Mouse (Mus musculus): ENCODE results near the gene Arhgap9.

The Arhgap9 gene

DNA sequence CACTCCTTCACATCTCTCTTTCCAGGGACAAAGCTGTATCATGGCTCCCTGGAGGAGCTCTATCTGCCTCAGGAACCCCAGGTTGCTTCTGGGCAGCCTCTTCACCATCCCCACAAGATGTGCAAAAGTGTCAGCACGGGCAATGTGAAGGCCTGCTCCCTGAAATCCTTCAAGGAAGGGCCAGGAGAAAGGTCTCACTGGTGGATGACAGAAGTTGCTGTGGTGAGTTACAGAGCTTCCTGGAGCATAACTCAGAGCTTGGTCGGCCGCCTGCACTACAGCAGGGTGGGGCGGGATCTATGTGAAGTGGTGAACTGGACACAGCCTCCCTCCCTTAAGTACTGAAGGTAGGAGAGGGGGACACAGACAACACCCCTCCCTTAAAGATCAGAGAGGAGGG is 905 bp downstream of the Arhgap9 start:
- DNase-seq (ENCODE audit: low spot score in 2 of 2), result no peak

DNA sequence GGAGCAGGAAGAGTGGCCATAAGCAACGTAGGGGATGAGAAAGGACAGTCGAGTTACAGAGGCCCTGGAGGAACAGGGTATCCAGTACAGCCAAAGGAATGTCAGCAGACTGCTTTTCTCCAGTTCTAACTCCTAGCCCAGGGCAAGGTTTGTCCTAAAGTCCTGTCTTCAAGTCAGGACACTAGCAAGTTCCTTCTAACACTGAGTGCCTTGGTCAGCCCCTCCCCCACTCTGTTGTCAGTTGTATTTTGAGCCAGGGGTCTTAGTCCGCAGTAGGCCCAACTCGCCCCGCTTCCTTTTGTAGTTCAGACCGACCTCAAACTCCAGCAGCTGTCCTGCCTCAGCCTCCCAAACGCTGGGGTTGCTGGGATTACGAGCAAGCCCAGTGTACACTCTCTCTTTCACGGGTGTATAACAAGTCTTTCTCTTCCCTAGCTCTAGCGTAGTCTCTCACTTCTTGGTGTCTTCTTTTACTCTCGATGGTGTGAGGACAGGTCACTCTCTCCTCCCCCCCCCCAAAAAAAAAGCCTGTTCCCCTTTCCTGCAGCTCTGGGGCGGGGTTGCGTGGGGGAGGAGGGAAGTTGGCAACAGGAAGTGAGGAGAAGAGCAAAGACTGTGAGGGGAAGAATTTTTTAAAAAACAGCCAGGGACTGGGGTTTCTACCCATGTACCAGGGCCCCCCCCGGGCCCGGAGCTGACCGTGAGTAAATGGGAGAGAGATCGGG is 1.5 kb downstream of the Arhgap9 start:
- DNase-seq (ENCODE audit: low spot score in 2 of 2), result no peak

DNA sequence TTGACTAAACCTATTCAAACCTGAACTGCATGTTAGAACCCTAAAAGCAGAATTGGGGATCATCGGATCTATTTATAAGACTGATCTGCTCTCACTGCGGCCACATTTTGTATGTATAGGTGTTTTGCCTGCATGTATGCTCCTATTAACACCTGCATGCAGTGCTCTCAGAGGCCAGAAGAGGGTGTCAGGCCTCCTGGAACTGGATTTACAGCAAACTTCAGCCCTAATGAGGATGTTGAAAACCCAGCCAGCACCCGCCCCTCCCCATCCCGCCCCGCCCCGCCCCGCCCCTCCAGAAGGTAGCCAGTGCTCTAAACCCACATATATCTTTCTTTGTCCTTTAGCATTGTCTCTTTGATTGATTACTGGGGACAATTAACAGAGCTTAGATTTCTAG is 2.7 kb downstream of the Arhgap9 start:
- no peak for DNase-seq (ENCODE audit: low spot score in 2 of 2)

DNA sequence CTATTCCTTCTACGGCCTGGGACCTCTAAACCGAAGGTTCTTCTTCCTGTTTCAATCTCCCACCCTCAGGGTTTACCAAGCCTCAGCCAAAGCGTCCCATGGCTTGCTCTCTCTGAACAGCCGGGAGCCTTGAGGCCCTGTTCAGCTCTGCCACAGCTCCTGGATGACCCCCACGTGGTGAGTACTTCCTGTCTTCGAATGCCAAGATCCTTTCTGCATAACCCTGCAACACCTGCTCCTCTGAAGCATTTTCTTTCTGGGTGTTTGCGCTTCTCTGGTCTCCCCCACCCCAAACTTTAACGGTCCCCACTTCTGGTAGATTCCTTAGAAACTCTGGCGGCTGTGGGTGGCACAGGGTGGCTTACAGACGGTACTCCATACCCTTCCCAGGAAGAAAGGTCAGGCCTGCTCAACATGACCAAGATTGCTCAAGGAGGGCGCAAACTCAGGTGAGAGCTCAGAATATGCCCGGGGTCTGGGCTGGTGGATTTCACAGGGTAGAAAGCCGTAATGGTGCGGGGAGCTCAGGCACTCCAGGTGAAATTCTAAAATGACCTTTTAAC is 3.8 kb downstream of the Arhgap9 start:
- DNase-seq (ENCODE audit: low spot score in 2 of 2), result no peak

DNA sequence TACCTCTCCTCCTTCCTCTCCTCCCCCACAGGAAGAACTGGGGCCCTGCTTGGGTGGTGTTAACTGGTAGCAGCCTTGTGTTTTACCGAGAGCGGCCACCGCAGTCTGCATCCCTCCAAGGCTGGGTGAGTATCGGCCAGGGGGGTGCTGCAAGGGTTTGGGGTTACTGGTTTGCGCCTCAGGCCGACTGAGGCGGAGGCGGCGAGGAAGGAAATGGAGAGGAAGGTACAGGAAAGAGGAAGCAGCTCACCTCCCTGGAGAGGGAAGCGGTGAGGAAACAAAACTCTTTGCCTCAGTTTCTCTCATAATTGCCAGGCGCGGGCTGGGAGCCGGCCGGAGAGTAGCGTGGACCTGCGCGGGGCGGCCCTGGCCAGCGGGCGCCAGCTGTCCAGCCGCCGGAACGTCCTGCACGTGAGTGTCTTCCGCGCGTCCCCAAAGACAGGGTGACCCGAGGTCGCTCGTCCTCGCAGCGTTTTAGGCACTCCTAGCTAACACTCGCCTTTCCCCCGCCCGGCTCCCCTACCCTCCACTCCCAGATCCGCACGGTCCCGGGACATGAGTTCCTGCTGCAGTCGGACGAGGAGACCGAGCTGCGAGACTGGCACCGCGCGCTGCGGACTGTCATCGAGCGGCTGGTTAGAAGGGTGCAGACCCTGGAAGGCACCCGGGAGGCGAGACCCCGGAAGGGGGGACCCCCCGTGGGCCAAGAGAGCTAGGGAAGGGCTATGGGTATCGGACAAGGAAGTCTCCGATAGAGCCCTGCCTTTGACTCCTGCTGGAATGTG is 4.4 kb downstream of the Arhgap9 start:
- DNase-seq (ENCODE audit: low spot score in 2 of 2), result no peak

DNA sequence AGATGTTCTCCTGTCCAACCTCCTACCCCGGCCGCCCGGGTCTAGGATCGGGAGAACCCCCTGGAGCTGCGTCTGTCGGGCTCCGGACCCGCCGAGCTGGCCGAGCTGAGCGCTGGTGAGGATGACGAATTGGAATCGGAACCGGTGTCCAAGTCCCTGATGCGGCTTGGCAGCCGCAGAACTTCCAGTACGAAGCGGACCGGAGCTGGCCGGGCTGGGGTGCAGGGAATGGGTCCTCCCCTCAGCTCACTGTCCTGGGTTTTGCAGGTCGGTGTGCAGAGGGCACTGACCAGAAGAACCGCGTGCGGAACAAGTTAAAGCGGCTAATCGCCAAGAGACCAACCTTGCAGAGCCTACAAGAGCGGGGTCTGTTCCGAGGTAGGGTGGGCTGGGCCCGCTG is 5.1 kb downstream of the Arhgap9 start:
- DNase-seq (ENCODE audit: low spot score in 2 of 2), result no peak

DNA sequence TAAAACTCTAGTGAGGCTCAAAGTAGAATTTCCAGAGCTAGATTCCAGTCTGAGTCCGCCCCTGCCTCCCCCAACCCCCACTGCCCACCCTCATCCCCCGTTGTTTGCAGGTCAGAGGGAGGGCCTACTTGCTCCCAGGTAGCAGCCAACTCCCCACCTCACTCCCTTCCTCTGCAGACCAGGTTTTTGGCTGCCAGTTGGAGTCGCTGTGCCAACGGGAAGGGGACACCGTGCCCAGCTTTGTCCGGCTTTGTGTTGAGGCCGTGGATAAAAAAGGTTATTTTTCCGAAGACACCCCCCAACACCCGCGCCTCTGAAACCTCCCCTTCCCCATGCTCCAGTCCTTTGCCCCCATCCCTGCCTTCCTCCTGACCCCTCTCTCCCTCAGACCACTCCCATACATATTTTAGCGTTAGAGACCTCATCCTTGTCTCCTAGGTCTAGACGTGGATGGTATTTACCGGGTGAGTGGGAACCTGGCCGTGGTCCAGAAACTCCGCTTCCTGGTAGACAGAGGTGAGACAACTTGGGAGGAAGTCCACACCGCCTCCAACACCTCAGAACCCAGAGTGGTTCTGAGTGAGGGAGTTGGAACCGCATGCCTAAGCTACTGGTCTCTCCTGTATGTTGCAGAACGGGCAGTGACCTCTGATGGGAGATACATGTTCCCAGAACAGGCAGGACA is 5.8 kb downstream of the Arhgap9 start:
- DNase-seq (ENCODE audit: low spot score in 2 of 2), result no peak

DNA sequence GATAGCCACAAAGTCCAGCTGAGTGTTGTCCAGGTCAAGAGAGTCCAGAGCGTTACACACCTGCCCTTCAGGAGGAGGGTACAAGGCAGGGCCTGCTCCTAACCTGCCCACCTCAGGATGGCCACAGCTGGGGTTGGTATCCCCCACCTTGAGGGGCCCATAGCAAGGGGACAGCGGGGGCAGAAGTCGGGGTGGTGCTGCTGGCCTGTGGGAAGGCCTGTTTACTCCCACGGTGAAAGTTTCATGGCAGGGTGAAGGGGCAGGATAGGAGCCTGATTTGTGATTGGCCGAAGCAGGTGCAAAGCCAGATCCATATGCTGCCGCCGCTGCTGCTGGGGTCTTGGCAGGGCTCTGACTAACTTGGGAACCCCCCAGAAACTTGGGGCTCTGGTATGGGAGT is 8.4 kb downstream of the Arhgap9 start:
- DNase-seq (ENCODE audit: low spot score in 2 of 2), result no peak

DNA sequence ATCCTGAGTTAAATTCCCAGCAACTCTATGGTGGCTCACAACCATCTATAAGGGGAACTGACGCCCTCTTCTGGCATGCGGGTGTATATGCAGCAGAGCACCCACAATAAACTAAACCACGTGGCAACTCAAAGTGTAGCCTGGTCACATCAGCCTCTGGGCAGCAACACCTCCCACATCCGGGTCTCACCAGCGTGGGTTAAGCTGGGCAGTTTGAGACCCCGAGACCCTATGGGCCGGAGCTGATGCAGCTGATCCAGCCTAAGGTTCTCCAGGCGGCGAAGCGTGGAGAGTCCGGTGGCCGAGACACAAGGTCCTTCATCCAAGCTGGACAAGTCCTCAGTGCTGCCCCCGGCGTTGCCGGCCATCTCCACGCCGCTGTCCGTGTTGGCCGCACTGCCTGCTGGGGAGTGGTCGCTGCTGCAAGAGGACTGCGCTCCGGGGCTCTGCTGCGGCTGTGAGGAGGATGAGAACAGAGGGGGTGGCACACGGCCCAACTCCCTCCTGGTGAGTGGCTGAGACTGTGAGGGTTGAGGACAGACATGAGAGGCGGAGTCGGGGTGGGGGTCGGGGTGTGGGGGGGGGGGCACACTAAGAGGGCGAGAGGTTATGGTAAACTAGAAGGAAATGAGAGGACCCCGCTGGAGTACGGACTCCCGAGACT is 10.6 kb downstream of the Arhgap9 start:
- no peak for DNase-seq (ENCODE audit: low spot score in 2 of 2)

DNA sequence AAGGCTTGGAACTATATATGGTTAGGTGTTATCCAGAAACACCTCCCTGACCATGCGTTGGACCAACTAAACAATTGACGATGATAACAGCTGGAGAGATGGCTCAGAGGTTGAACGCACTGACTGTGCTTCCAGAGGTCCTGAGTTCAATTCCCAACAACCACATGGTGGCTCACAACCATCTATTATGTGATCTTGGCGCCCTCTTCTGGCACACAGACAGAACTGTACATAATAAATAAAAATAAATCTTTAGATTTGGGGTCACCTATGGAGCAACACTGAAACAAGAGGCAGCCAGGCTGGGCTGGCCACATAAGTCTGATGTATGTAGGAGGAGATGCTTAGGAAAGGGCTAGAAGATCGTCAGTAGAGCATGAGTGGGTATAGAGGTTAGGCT is 11.4 kb downstream of the Arhgap9 start:
- DNase-seq (ENCODE audit: low spot score in 2 of 2), result no peak

DNA sequence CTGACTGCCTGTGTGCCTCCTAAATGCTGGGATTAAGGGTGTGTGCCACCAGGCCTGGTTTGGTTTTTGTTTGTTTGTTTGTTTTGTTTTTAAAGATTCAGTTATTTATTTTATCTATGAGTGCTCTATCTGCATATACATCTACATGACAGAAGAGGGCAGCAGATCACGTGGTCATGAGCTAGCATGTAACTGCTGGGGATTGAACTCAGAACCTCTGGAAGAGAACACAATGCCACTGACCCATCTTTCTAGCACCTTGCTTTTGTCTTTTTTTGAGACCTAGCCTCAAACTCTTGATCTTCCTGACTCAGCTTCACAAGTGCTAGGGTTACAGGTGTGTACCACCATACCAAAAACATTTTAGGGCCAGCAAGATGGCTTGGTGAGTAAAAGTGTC is 13.5 kb downstream of the Arhgap9 start:
- no peak for DNase-seq (ENCODE audit: low spot score in 2 of 2)

DNA sequence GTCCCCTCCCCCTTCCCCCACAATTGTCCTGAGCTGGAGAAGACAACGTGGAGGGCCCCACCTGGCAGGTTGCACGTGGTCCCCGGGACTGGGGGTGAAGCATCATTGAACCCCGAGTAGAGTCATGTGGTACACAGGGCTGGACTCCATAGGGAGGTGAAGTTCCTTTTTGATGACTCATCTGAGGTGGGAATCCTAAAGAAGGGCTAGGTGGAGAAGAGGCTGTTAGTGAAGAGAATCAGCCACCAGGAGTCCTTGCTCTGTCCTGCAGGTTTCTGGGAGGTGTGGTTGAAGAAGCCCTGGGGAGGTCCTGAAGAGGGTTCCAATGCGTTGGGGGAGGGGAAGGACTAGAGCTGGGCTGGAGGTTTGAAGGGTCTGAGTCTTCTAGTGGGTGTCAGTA is 15.2 kb downstream of the Arhgap9 start:
- DNase-seq (ENCODE audit: low spot score in 2 of 2), result no peak

DNA sequence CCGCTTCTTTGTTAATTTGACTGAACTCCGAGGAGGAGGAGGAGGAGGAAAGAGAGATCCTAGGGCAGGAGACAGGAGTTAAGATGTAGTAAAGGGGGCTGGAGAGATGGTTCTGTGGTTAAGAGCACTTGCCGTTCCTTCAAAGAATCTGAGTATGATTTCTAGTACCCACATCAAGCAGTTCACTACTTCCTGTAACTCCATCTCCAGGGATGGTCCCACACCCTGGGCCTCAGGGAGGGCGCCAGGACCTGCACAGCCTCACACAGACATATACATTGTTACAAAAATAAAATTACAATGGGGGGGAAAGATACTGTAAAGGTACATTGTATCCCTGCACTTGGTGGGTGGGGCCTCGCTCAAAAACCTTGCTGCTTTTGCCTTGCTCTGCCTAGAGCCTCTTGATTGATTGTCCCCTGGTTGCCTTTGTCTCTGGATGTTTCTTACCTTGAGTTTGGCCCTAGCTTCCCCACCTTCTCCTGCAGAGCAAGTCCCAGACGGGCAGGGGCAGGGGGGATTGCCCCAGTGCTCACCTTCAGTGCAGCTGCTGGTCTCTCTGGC is 15.9 kb downstream of the Arhgap9 start:
- DNase-seq (ENCODE audit: low spot score in 2 of 2), result no peak

DNA sequence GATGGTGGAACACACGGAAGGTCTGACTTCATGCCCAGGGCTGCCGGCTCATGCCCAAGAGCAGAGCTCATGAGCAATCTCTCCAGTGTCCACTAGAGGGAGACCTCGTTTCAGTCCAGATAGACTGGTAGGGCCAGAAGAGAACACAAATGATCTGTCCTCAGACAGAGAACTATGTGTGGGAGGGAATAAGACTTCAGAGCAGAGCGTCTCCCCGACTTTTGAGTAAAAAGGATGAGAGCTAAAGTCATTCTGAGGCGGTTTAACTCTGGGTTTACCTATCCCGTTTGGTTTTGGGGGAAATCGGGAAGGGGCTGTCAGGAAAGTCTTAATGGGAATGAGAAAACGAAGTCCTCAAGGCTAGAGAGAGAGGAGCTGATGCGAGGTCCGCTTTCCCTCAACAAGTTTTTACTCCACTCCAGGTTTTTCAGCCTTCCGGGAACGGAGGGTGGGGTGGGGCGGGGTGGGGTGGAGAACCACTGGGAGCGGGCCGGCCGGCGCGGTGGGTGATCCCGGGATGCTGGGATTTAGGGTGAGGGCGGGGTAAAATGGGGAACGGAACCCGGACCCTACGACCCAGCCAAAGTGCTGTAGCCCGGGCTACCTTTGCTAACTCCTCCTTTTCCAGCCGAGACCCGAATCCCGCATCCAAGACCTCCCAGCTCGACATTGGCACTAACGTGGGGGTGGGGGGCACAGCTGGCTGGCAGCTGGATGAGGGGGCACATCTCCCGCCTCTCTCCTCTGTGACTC is 17.3 kb downstream of the Arhgap9 start:
- peak; percentile 86 to 94 for DNase-seq (ENCODE audit: low spot score in 2 of 2)

DNA sequence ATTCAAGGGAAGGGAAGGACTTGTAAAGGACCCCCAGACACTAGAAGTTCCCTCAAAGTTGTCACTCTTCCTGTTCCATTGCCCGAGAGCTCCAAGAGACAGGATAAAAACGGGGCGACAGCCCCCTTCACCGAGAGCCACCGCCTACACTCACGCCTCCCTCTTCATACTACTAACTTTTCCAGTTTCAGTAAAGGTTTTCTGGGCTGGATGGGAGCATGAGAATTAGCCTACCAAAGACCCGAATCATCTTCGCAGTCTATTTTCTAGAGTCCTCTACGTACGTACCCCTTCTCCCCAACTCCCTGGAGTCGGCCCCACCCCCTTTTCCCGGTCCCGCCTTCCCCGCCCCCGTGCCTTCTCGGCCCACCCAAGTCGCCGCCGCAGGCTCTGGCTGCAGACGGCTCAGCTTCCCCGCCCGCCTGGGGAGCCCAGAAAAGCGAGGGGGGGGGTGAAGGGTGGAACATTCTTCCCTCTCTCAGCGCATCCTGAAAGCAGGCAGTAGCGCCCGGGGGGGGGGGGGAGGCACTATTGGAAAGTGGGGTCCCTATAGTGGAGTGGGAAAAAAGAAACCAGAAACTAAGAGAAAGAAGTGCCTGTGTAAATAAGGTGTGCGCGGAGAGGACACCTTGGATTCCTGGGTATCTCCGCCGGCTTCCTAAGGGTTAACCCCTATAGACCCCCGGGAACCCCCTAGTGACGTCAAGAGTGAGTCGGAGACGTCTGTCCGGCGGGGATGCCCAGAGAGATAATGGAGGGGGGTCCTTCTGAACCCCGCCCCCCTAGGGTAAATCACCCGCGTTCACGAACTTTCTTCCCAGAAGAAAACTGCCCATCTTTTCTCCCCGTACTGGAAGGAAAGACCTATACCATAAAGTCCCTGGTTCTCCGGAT is 18.2 kb downstream of the Arhgap9 start:
- DNase-seq (ENCODE audit: low spot score in 2 of 2), result no peak

DNA sequence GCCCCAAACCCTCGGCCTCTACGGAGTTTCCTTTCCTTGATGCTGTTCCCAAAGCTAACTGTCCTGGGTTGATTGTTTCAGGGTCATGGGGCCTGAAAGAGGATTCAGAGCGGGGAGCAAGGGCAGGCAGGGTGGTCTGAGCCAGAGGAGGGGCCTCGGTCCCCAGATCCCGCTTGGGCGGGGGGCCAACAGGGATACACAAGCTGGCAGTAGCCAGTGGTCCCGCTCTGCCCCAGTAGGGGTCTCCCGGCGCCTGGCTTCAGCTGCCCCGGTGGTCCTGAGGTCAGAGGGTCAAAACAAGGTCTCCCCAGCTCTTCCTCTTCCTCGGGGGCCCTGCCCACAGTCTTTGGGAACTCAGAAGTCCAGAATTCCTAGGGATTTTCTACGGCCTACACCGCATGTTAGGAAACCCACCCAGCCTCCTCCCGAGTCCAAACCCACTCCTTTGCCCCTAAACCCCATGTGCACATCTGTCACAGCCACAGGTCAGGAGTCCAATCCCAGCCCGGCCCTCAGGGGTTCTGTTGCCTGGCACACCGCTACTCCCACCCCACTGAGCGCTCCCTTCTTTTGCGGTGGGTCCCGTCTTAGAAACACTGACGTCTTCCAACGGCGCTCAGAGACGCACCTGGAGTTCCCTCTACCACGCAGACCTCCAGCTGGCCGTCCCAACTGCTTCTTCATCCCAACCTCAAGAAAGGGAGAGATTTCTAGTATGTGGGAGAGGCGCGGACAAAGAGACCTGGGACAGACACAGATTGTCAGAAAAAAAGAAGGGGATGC is 19.0 kb downstream of the Arhgap9 start:
- no peak for DNase-seq (ENCODE audit: low spot score in 2 of 2)

DNA sequence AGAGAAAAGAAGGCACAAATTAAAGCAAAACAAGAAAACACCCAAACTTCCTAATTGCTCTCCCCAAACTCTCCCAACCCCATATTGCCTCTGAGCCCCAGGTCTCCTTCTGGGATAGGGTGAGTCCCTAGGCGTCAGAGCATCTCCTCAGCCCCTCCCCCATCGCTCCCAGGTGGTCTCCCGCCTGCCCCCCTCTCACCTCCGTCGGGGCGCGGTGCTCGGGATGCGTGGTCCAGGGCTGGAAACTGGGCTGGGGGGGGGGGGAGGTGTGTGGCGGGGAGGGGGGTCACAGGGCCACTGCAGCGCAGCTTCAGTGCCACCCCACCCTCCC is 19.6 kb downstream of the Arhgap9 start:
- no peak for DNase-seq (ENCODE audit: low spot score in 2 of 2)

DNA sequence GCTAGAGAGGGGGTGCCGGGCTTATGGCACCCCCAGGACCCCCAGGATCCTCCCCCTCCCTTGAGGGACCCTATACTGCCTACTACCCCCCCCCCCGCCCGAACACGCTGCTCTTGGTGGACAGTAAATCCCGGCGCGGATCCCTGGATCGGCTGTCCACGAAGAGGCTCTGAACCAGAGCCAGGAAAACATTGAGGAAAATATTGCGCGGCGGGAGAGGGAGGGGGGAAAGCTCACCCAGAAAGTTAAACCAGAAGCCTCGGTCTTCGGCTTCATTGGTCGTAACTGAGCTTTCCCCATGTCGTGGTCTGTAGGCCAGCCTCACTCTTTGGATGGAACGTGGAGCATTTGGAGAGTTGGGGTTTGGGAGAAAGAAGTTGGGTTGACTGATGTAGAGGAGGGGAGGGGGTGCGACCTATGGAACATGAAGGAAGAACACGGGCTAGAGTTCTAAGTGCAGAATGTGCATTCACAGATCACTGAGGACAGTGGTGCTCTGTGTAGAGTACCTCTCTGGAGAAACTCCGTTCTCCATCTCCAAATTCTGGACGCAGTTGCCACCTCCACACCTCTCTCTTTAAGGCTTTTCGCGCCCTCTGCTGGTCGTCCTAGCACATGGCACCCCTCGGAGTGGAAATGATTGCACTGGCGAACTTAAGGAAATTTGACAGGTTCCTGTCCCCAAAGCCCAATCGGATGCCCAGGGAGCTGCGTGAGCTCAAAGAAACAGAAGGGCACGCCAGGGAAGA is 20.3 kb downstream of the Arhgap9 start, which contains the start of gene Gli1:
Gli1 (minus strand) TSS at position 84 of the 749 bp plus-strand sequence.
- DNase-seq (ENCODE audit: low spot score in 2 of 2), result peak; percentile 71 to 77

All from frontal cortex, postnatal 36 days (tissue).